Mouse (Mus musculus) brain, embryonic 14.5 days (tissue): ENCODE data around the gene Podxl. TPM values are rescaled to one million over a fixed set of nuclear protein-coding genes. Genes with fewer than 3 reads are reported as not detected.

Experiments
- DNase-seq: peaks from one replicate; pipeline ENCODE4 v3.0.0-alpha.2; 2011; ENCODE audit warnings: low read depth
- CTCF ChIP-seq: fragments of 200-500 bp; IDR thresholded peaks from 2 replicates; pipeline ENCODE4 v1.5.1; 2012; ENCODE audit warnings: inconsistent platforms, mild to moderate bottlenecking, moderate library complexity, borderline replicate concordance; ENCODE audit not compliant: insufficient read depth, insufficient read length; ENCODE audit errors: extremely low read depth
- POLR2A ChIP-seq: fragments of 200-500 bp; IDR thresholded peaks from 2 replicates; pipeline ENCODE4 v1.6.1; 2012; ENCODE audit warnings: mild to moderate bottlenecking, inconsistent platforms, borderline replicate concordance; ENCODE audit not compliant: poor library complexity, insufficient read depth, insufficient read length, severe bottlenecking; ENCODE audit errors: extremely low read depth
- polyA plus RNA-seq: library from polyadenylated mRNA; depleted of rRNA; stranded (reverse); fragments of >200 nt; gene quantifications from 2 replicates; pipeline ENCODE4 v1.2.3, GENCODE M21; 2012

Podxl gene
- polyA plus RNA-seq, 1 experiment: 24.5 TPM

DNA sequence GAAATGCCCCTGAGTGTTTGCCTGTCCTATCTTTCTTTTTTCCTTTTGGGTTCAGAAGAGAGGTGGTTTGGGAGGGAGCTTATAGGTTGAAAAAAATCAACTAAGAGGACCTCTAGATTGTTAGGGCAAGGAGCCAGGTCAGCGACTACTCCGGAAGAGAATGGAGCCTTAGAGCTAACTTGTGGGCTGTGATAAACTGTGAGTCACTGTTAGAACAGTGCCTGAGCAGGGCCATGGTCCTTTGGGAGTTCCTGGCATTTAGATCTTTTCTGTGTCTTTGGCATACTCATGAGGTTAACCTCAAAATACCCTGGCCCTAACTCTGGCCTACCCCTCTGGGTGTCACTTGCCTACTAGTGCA is 45.5 kb downstream of the Podxl start:
- no peak for DNase-seq
- TF ChIP-seq CTCF (no peak), POLR2A (no peak)

DNA sequence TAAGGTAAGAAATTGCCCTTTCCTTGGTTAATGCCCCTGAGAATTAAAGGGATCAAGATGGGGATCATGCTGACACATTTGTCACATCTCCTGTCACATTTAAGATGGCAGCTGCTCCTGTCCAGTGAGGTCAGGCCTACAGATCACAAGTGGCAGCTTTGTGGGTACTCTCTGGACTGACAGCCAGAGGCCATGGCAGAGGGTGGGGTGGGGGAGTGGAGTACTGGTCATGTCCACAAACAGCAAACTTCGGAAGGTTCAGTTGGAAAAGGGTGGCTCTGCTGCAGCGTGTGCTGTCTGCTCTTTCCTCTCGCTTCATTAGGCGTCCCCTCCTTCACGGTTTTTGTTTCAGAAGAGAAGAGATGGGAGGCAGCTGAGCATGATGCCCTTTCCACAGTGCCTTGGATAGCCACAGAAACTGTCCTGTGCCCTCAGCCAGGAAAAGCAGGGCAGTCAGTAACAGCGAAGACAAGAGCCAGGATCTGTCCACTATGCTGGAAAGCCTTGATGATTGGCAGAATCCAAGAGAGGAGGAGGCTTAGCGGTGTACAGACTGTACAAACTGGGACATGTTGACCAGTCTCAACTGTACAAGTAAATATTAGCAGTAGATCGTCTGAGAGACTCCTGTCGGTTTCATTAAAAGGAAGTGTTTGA is 46.0 kb downstream of the Podxl start:
- no peak for DNase-seq

DNA sequence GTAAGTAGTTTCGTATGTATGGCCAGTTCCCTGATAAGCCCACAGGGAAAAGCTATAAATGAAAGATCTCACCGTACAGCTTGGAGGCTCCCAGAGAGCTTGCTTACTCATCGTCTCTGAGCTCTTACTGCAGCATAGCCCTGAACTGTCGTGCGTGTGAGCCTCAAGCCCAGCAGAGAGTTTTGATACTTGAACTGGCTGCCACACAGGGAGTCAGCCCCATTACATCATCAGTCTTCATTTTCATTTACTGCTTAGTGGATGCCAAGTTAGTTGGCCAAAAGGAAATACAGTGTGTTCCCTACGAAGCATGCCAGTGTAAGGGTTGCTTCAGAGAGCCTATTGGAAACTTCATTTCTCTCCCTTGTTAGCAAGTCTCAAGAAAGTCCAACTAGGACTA is 50.1 kb downstream of the Podxl start:
- no peak for TF ChIP-seq POLR2A
- no peak for TF ChIP-seq CTCF
- DNase-seq: peak; percentile 38

More for the DNA sequence above, 46.0 kb downstream of the Podxl start:
- TF ChIP-seq POLR2A (no peak), CTCF (no peak)

DNA sequence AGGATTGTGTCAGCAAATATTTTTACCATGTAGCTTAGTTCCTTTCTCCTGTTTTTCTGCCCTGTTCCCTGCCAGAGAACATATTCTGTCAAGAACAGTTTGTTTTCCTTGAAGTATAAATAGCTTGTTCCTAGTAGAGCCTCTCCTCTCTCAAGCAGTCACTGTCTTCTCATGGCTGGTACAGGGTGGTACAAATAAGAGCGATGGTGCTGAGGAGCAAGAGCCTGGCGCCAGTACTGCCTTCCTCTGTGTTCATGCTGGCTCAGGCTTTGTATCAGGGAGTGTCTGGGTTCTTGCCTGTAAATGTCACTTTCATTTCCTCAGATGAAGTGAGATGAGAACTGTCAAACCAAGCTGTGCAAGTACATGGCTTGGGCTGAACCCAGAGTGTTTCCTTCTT is 61.2 kb downstream of the Podxl start:
- TF ChIP-seq CTCF: no peak
- TF ChIP-seq POLR2A: no peak
- DNase-seq: no peak

DNA sequence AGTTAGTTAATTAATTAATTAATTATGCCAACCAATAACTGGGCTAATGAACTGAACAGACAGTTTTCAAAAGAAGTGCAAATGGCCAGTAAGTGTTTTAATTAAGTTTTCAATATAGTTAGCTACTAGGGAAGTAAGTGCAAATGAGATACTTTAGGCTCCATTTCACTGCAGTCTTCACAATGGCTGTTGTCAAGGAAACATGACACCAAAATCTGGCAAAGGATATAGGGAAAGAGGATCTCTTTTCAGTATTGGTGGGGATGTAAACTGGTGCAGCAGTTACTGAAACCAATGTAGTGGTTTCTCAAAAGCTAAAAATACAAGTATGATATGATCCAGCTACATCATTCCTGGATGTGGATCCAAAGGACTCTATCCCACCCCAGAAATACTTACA is 63.1 kb downstream of the Podxl start:
- DNase-seq: peak; percentile 62
- no peak for TF ChIP-seq POLR2A
- no peak for TF ChIP-seq CTCF

DNA sequence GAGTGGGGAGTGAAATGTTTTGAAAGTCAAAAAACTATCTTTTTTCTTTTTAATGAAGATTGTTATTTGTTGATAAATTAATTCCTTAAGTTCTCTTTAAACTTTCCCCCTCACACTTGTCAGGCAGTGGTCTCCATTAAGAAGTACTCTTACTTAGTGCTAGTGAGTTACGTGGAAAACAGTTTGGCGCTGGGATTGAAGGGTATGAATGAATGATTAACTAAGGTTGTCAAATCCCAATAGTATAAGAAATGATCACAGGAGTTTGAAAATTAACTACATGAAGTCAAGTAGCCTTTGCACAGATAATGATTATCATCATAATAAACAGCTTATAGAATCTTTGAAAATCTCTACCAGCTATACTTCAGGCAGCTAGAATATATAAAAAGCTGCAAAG is 63.5 kb downstream of the Podxl start:
- TF ChIP-seq CTCF (no peak), POLR2A (no peak)
- no peak for DNase-seq

DNA sequence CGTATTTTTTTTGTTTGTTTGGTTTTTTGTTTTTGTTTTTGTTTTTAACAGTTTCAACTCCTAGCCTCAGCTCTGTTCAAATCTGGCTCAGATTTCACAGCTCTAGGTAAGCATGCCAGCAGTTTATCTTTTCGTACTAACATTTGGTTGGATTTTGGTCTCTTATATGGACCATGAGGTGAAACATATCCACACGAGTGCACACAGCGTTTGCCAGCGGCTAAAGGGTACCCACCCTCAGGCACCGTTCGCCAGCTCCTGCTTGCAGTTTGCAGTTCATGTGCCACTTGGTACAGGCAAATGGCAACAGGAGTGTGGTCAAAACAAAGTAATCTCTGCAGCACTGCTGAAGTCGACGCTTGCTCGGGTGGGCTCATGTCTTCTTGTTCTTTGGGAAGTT is 63.9 kb downstream of the Podxl start:
- TF ChIP-seq CTCF (no peak), POLR2A (no peak)
- DNase-seq: no peak

DNA sequence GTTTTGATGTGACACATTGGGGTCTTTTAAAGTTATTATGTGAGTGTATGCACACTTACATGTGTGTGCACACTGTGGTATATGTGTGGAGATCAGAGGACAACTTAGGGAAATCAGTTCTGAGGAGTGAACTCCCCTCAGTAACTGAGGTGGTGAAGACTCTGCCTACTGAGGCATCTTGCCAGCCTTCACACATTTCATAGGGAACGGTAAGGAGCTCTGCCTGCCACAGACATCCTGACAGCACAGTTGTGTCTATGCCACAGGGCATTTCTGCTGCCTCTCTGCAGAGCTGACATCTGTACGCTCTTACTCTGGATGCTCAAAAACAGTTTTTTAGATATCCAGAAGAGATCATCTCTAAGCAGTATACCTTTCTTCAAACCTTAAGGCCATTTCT is 67.6 kb downstream of the Podxl start:
- no peak for DNase-seq
- TF ChIP-seq CTCF: no peak
- TF ChIP-seq POLR2A: no peak

DNA sequence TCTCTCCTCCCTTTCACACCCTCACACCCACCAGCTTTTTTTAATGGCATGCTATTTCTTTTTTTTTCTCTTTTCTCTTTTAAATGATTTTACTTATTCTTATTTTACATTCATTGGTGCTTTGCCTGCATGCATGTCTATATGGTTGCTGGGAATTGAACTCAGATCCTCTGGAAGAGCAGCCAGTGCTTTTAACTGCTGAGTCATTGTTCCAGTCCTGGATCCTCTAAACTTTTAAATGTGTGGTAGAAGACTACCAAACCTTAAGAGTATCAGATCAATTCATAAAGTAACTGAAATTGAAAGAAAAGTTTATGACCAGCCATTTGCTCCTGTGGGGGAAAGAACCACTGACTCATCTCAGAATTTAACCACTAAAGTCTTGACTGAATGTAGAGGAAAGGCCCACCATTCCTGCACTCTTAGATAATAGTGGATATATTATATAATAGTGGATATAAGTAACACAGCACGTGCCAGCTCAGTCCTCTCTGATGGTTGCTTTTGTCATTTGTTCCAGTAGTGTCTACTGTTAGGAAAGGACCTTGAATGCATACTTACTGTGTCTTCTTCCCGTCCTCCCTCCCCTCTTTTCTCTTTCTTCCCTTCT is 68.6 kb downstream of the Podxl start:
- TF ChIP-seq POLR2A (no peak), CTCF (no peak)
- DNase-seq: no peak

DNA sequence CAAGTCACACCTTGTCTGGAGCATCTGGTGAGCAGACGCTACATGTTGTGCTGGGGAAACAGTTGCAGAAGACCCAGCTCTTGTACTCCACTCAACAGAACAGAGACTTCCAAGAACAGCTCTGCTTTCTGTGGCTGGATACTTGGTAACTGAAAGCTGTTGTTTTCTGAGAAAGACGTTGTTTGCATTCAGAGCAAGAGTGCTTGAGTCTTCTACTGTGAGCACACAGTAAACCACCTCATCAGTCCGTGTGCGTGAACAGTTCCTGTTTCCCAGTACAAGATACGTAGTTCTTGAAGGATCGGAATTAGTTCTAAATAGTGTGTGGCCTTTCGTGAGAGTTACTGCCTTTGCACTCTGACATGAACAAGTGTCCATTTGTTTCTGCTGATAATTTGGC is 73.8 kb downstream of the Podxl start:
- TF ChIP-seq POLR2A: no peak
- TF ChIP-seq CTCF: no peak
- DNase-seq: no peak

DNA sequence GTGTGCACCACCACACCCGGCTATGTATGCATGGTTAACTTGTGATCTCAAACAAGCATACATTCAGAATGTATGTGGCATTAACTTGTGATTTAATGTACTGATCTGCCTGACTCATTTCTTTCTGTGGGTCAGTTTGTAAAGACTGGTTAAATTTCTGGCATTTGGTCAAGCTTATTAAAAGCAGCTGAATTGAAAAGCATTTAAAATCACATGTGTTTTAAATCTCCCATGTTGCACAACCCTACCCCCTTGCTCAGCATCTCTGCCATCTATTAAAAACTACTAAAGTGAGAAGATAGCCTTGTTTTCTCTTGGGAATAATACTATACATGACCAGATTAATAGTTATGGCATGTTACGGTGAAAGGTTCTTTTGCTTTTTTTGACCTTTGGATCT is 77.2 kb downstream of the Podxl start:
- DNase-seq: no peak
- TF ChIP-seq POLR2A (no peak), CTCF (no peak)

DNA sequence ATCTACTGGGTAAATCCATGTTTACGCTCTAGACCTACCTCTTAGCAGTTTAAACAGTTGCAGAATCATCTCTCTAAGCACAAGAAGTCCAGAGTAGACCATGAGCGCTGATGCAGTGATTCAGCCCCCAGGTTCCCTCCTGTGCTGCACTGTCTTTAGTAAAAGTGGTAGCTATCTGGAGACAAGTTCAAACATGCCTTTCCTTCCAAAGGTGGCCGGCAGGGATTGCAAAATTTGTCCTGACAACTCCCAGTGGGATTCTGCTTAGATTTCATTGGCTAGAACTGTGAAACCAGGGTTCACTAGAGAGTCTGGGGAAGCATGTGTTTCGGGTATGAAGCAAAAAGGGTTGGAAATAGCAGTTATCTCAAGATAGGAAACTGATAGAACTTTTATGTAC is 83.8 kb downstream of the Podxl start:
- no peak for DNase-seq
- no peak for TF ChIP-seq POLR2A
- TF ChIP-seq CTCF: no peak
